Mouse (Mus musculus): ENCODE results near the gene Uck1. TPM values are rescaled to one million over a fixed set of nuclear protein-coding genes. Genes with fewer than 3 reads are reported as not detected.

Gene Uck1
- polyA plus RNA-seq, 1 experiment from 2014 or later: 33.3 TPM

DNA sequence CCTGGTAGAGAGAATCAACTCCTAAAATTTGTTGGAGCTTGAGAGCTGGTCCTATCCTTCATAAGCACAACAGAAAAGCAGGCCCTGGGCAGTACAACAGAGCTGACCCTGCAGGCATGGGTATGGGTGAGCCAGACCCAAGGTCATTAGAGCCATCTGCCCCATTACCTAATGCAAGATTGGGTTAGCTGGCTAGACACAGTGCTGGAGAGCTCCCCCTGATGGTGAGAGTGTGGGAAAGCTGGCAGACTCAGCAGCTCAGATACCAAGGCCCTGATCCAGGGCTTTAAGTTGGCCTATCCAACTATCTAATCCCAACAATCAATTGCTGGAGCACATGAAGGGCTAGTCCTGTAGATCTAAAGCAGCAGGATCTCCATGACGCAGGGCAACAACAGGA, 22.8 kb upstream of the Uck1 start:
- Histone ChIP-seq H3K4me2 (ENCODE audit: low read depth, low read length) (no peak overlapping the region), H3K4me3 (ENCODE audit: low read depth, low read length) (no peak overlapping the region), H3K27me3 (ENCODE audit: insufficient read depth, low read length) (no peaks in the 10 kb centered on the region), H3K9me3 (ENCODE audit: low read length) (no peaks in the 10 kb centered on the region), H3K9ac (replicated peaks) (no peak overlapping the region), H3K4me1 (ENCODE audit: insufficient read depth) (peaks cover 11% of the 10 kb centered on the region), H3K36me3 (replicated peaks; ENCODE audit: insufficient read depth, low read length) (peaks cover 40% of the 10 kb centered on the region), H3K27ac (ENCODE audit: low read depth) (peak overlapping the region; percentile 26; the same call in 1 of the 2 replicates)
- no peak for TF ChIP-seq EP300 (IDR thresholded peaks at IDR 0.05; ENCODE audit: low read depth)
- TF ChIP-seq CTCF (IDR thresholded peaks at IDR 0.05; ENCODE audit: low read depth): peak; percentile 91
- ATAC-seq (peak; percentile 79), DNase-seq (peak; percentile 71)
- 62% methylated on average over 1 of the region's 1 CpGs for WGBS (ENCODE audit: insufficient replicate concordance)

DNA sequence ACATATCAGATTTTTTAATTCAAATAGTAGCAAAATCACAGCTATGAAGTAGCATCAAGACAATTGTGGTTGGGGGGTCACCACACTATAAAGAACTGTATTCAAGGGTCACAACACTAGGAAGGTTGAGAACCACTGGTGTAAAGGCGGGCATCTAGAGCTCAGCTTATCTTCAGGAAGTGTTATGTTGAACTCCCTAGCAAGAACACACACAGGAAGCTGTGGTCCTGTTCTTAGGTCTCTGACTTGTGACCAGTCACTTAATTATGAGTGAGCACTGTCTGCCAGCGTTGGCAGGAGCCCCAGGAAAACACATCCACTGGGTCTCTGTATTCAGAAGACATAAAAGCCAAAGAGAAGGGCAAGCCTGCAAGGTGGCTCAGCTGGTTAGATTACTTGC, 22.3 kb upstream of the Uck1 start:
- no peaks in the 10 kb centered on the region for H3K9me3 ChIP-seq (ENCODE audit: low read length)
- peak overlapping the region; percentile 26; the same call in 1 of the 2 replicates for H3K27ac ChIP-seq (ENCODE audit: low read depth)
- ATAC-seq (no peak), DNase-seq (no peak)
- H3K36me3 ChIP-seq (replicated peaks; ENCODE audit: insufficient read depth, low read length): peaks cover 44% of the 10 kb centered on the region
- H3K4me2 ChIP-seq (ENCODE audit: low read depth, low read length): no peak overlapping the region
- H3K27me3 ChIP-seq (ENCODE audit: insufficient read depth, low read length): no peaks in the 10 kb centered on the region
- H3K9ac ChIP-seq (replicated peaks): no peak overlapping the region
- 46% methylated on average over 2 of the region's 2 CpGs for WGBS (ENCODE audit: insufficient replicate concordance)
- H3K4me1 ChIP-seq (ENCODE audit: insufficient read depth): peaks cover 11% of the 10 kb centered on the region
- no peak for TF ChIP-seq CTCF (IDR thresholded peaks at IDR 0.05; ENCODE audit: low read depth)
- TF ChIP-seq EP300 (IDR thresholded peaks at IDR 0.05; ENCODE audit: low read depth): no peak
- no peak overlapping the region for H3K4me3 ChIP-seq (ENCODE audit: low read depth, low read length)

- TF ChIP-seq CTCF (IDR thresholded peaks at IDR 0.05; ENCODE audit: low read depth) (peak; percentile 37; the same call in 1 of the 2 replicates), EP300 (IDR thresholded peaks at IDR 0.05; ENCODE audit: low read depth) (no peak)
- Histone ChIP-seq H3K27me3 (ENCODE audit: insufficient read depth, low read length) (no peaks in the 10 kb centered on the region), H3K4me1 (ENCODE audit: insufficient read depth) (no peaks in the 10 kb centered on the region), H3K4me2 (ENCODE audit: low read depth, low read length) (no peak overlapping the region), H3K36me3 (replicated peaks; ENCODE audit: insufficient read depth, low read length) (peaks cover 27% of the 10 kb centered on the region), H3K9me3 (ENCODE audit: low read length) (no peaks in the 10 kb centered on the region), H3K9ac (replicated peaks) (no peak overlapping the region), H3K27ac (ENCODE audit: low read depth) (no peak overlapping the region), H3K4me3 (ENCODE audit: low read depth, low read length) (no peak overlapping the region)
- ATAC-seq (peak; percentile 61; the same call in 1 of the 2 replicates), DNase-seq (no peak)
- WGBS (ENCODE audit: insufficient replicate concordance): 54% methylated on average over 3 of the region's 3 CpGs
Observed at GRCm38 (mm10) chr2:32275823-32276222, 15.9 kb upstream of the Uck1 start.

- 23% methylated on average over 4 of the region's 4 CpGs for WGBS (ENCODE audit: insufficient replicate concordance)
- H3K27ac ChIP-seq (ENCODE audit: low read depth): peak overlapping the region; percentile 81; the same call in 1 of the 2 replicates
- peaks cover 14% of the 10 kb centered on the region for H3K36me3 ChIP-seq (replicated peaks; ENCODE audit: insufficient read depth, low read length)
- H3K27me3 ChIP-seq (ENCODE audit: insufficient read depth, low read length): no peaks in the 10 kb centered on the region
- DNase-seq (peak; percentile 77), ATAC-seq (no peak)
- H3K9ac ChIP-seq (replicated peaks): peak overlapping the region; percentile 90; the same call in 1 of the 2 replicates
- no peak overlapping the region for H3K4me3 ChIP-seq (ENCODE audit: low read depth, low read length)
- peak; percentile 67 for TF ChIP-seq CTCF (IDR thresholded peaks at IDR 0.05; ENCODE audit: low read depth)
- TF ChIP-seq EP300 (IDR thresholded peaks at IDR 0.05; ENCODE audit: low read depth): no peak
- peak overlapping the region; percentile 85 for H3K4me2 ChIP-seq (ENCODE audit: low read depth, low read length)
- peaks cover 16% of the 10 kb centered on the region for H3K4me1 ChIP-seq (ENCODE audit: insufficient read depth)
- H3K9me3 ChIP-seq (ENCODE audit: low read length): no peaks in the 10 kb centered on the region
Observed at GRCm38 (mm10) chr2:32260635-32261034, 676 bp upstream of the Uck1 start.

DNA sequence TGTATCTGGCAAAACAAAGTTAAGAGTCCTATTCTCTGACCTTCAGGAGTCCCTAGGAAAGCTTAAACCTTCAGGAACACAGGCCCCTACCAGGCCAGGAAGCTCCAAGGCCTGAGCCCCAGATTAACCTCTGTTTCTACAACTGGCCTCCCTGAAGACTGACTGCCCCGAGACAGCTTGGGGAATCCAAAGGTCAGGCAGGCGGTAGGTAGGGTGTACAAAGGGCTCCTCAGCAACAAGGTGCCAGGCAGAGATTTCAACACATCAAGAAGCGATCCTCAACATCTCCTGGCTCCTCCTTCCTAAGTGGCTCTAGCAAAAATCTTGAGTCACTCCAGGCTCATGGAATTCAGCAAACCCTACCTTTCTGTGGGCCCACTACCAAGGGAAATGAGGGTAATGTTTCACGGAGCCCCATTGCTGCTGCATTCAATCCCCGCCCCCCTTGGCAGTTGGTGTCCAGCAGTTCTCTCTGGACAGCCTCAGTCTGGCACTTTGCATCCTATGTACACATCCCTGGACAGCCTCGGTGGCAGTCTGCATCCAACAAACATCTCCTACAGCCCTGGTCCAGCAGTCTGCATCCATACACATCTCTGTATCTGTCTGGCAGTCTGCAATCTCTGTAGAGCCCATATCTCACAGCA, 949 bp downstream of the Uck1 start:
- peak overlapping the region; percentile 81 for H3K27ac ChIP-seq (ENCODE audit: low read depth)
- no peak for ATAC-seq
- no peak for TF ChIP-seq CTCF (IDR thresholded peaks at IDR 0.05; ENCODE audit: low read depth)
- TF ChIP-seq EP300 (IDR thresholded peaks at IDR 0.05; ENCODE audit: low read depth): no peak

DNA sequence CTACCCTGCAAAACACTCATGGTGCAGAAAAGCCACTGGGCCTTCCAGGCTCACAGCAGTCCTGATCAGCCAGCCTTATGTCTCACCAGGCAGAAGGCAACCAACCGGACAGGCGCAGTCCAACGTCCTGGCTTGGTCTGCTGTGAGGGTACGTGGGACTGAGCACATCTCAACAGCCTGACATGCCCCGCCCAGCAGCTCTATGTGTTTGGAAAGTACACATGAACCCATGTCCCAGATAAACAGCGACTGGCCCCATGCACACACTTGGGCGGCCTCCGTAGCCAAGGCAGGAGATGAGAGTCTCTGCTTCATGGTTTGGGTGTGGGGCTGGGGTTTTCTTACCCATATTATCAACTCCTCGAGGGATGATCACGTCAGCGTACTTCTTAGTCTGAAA, 3.7 kb downstream of the Uck1 start:
- Histone ChIP-seq H3K9ac (replicated peaks) (no peak overlapping the region), H3K9me3 (ENCODE audit: low read length) (no peaks in the 10 kb centered on the region), H3K4me3 (ENCODE audit: low read depth, low read length) (no peak overlapping the region), H3K27me3 (ENCODE audit: insufficient read depth, low read length) (no peaks in the 10 kb centered on the region), H3K27ac (ENCODE audit: low read depth) (peak overlapping the region; percentile 60), H3K4me2 (ENCODE audit: low read depth, low read length) (peak overlapping the region; percentile 35), H3K36me3 (replicated peaks; ENCODE audit: insufficient read depth, low read length) (peaks cover 37% of the 10 kb centered on the region), H3K4me1 (ENCODE audit: insufficient read depth) (peaks cover 16% of the 10 kb centered on the region)
- WGBS (ENCODE audit: insufficient replicate concordance): 72% methylated on average over 11 of the region's 11 CpGs
- peak; percentile 68 for ATAC-seq
- peak; percentile 60 for DNase-seq
- no peak for TF ChIP-seq EP300 (IDR thresholded peaks at IDR 0.05; ENCODE audit: low read depth)
- no peak for TF ChIP-seq CTCF (IDR thresholded peaks at IDR 0.05; ENCODE audit: low read depth)

More for the DNA sequence above, 949 bp downstream of the Uck1 start:
- no peaks in the 10 kb centered on the region for H3K27me3 ChIP-seq (ENCODE audit: insufficient read depth, low read length)
- H3K36me3 ChIP-seq (replicated peaks; ENCODE audit: insufficient read depth, low read length): peaks cover 20% of the 10 kb centered on the region
- WGBS (ENCODE audit: insufficient replicate concordance): 41% methylated on average over 6 of the region's 6 CpGs
- no peaks in the 10 kb centered on the region for H3K9me3 ChIP-seq (ENCODE audit: low read length)
- H3K4me3 ChIP-seq (ENCODE audit: low read depth, low read length): peak overlapping the region; percentile 95
- H3K4me2 ChIP-seq (ENCODE audit: low read depth, low read length): peak overlapping the region; percentile 85
- no peak for DNase-seq
- peak overlapping the region; percentile 90 for H3K9ac ChIP-seq (replicated peaks)
- H3K4me1 ChIP-seq (ENCODE audit: insufficient read depth): peaks cover 16% of the 10 kb centered on the region
